Mouse (Mus musculus) erythroblast, embryonic 14.5 days (primary cell): ENCODE results near the gene Sh3d19. TPM values are rescaled to one million over a fixed set of nuclear protein-coding genes. Genes with fewer than 3 reads are reported as not detected.

Experiments used
- H3K27me3 ChIP-seq: 2 replicates; pipeline ENCODE4 v1.6.1; 2012; ENCODE audit warnings: inconsistent platforms; ENCODE audit not compliant: control insufficient read depth
- H3K36me3 ChIP-seq: 2 replicates; pipeline ENCODE4 v1.6.1; 2012; ENCODE audit warnings: mild to moderate bottlenecking, inconsistent platforms; ENCODE audit not compliant: control insufficient read depth
- H3K4me1 ChIP-seq: 2 replicates; pipeline ENCODE4 v1.6.1; 2012; ENCODE audit warnings: inconsistent platforms; ENCODE audit not compliant: control insufficient read depth
- H3K4me3 ChIP-seq: replicated peaks from 2 replicates; pipeline ENCODE3; 2012; ENCODE audit warnings: moderate library complexity, mild to moderate bottlenecking, inconsistent platforms
- H3K9me3 ChIP-seq: 2 replicates; pipeline ENCODE4 v1.6.1; 2012; ENCODE audit warnings: low read length, inconsistent platforms, mixed read lengths; ENCODE audit not compliant: control insufficient read depth
- GATA1 ChIP-seq: IDR thresholded peaks from 2 replicates; pipeline ENCODE4 v1.6.1; 2012; ENCODE audit warnings: low read length, inconsistent platforms, mixed read lengths
- TAL1 ChIP-seq: IDR thresholded peaks from 3 replicates; pipeline ENCODE4 v1.6.1; 2012; ENCODE audit warnings: low read length, inconsistent platforms, mixed read lengths
- polyA plus RNA-seq: library from polyadenylated mRNA; stranded (reverse); fragments of >175 nt; gene quantifications from 2 replicates; pipeline ENCODE4 v1.2.3, GENCODE M21; 2012

The Sh3d19 gene
- polyA plus RNA-seq, 1 experiment = 0.37 TPM

DNA sequence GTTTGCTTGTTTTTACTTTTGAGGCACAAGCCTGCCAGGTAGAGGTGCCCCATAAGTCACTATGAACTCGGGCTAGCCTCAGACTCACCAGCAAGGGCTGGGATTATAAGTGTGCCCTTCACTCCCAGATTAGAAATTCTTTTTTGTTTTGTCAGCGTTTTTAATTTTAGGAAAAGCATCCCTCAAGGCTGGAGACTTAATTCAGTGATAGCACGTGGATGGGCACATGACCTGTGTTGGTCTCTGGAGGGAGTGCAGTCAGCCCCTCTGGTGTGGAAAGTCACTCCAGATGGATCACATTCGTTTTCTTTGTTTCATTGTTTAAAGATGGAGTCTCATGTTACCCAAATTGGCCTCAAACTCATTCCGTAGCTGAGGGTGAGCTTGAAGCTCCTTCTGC is 102.0 kb downstream of the Sh3d19 start:
- TF ChIP-seq GATA1 = no peak
- no peak for TF ChIP-seq TAL1
- H3K27me3 ChIP-seq = no peaks in the 10 kb centered on the region
- H3K36me3 ChIP-seq = no peaks in the 10 kb centered on the region
- H3K4me3 ChIP-seq = no peak overlapping the region
- no peaks in the 10 kb centered on the region for H3K4me1 ChIP-seq
- no peaks in the 10 kb centered on the region for H3K9me3 ChIP-seq

DNA sequence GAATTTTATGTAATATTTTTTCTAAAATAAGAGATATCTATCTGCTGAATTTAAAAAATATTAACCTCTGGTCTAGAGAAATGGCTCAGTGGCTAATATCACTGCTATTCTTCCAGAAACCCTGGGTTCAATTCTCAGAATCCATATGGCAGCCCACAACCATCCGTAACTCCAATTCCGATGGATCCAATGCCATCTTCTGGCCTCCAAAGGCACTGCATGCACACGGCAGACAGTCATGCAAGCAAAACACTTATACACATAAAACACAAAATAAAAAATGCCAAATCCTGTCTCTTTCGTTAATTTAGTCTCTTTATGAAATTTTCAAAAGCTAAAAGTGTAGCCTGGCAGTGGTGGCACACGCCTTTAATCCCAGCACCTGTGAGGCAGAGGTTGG is 104.7 kb downstream of the Sh3d19 start:
- TF ChIP-seq GATA1 (no peak), TAL1 (no peak)
- Histone ChIP-seq H3K9me3 (no peaks in the 10 kb centered on the region), H3K36me3 (no peaks in the 10 kb centered on the region; the same call in 1 of the 2 replicates), H3K4me3 (no peak overlapping the region), H3K27me3 (no peaks in the 10 kb centered on the region), H3K4me1 (peaks cover 2% of the 10 kb centered on the region; the same call in 1 of the 2 replicates)

DNA sequence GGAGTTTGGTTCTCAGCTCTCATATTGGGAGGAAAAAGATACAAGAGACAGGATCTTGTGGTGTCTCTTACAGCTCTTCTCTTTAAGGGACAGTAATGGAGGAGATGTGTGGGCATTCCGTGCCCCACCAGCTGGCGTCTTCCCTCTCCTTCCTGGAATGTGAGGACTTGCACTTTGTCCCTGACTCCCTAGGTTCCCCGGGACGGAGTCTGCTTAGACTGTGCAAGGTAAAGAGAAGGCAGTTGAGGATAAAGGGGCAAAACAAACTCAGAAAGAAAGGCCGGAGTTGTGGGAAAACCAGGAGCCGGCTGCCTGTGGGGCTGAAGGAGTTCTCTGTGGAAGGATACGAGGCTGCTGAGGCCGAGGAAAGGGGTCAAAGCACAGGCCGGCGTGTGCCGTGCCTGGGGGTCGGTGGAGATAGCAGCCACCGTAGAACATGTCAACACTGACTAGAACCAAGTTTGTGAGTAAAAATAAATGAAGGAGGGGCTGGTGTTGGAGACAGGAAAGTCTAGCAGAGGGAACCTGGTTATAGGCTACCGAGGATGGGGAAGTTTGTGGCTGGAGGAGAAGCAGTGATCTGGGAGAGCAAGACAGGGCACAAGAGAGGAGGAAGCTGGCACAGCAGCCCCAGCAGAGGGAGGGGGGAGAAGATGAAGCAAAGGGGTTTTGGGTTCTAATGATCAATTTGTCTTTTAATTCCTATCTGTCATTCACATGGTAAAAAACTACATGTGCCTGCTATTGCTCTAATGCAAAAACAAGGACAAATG is 105.8 kb downstream of the Sh3d19 start:
- H3K27me3 ChIP-seq = no peaks in the 10 kb centered on the region
- no peaks in the 10 kb centered on the region; the same call in 1 of the 2 replicates for H3K36me3 ChIP-seq
- H3K4me3 ChIP-seq = no peak overlapping the region
- TF ChIP-seq TAL1 (no peak), GATA1 (no peak)
- no peaks in the 10 kb centered on the region for H3K9me3 ChIP-seq
- H3K4me1 ChIP-seq = peaks cover 5% of the 10 kb centered on the region; the same call in 1 of the 2 replicates

DNA sequence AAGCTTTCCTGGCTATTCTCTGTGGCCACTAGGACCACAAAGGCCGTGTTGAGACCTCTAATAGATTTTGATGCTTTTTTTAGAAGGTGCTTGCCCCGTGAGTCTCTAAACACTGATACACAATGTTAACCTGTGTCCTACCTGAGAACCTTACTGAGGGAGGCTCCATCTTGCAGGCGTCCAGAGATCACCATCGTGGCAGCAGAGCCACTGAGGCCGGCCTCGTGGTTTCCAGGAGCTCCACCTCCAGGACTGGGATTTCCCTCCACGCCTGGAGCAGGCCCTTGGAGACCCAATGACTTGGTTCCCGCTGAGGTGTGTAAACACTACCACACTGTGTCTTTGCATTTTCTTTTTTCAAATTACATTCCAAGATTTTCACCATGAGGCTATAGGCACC is 112.1 kb downstream of the Sh3d19 start:
- Histone ChIP-seq H3K36me3 (peaks cover 2% of the 10 kb centered on the region; the same call in 1 of the 2 replicates), H3K9me3 (no peaks in the 10 kb centered on the region), H3K4me1 (peaks cover 10% of the 10 kb centered on the region), H3K27me3 (no peaks in the 10 kb centered on the region), H3K4me3 (no peak overlapping the region)
- TF ChIP-seq GATA1 (no peak), TAL1 (no peak)

DNA sequence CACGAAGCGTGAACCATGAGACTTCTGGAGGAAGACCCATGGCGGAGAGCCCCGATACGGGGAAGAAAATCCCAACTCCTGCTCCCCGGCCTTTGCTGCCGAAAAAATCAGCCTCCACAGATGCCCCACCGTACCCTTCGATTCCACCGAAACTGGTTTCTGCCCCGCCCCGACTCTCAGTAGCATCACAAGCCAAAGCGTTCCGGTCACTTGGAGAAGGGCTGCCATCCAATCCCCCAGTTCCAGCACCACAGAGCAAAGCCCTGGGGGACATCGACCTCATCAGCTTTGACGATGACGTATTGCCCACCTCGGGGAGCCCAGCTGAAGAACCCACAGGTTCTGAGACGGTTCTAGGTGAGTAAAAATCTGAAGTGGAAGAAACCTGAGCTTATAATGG is 114.1 kb downstream of the Sh3d19 start:
- Histone ChIP-seq H3K4me3 (no peak overlapping the region), H3K4me1 (peaks cover 8% of the 10 kb centered on the region), H3K36me3 (peaks cover 2% of the 10 kb centered on the region; the same call in 1 of the 2 replicates), H3K27me3 (no peaks in the 10 kb centered on the region), H3K9me3 (no peaks in the 10 kb centered on the region)
- no peak for TF ChIP-seq TAL1

DNA sequence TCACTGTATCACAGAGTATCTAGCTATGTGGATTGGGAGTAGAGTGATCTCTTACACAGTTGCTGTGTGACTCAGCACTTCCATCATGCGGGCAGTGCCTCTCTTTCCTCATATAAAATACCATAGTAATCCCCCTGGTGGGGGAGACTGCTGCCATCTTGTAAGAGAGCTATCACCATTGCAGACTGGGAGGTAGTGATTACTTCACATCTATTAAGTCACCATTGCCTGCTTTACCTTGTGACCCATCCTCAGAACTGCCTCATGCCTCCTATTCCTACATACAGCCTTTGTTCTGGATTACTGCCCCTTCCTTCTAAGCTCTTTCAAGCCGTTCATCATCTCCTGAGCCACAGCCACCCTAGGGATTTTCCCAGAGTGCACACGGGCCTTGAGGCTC is 117.0 kb downstream of the Sh3d19 start:
- Histone ChIP-seq H3K4me3 (no peak overlapping the region), H3K4me1 (peaks cover 3% of the 10 kb centered on the region), H3K27me3 (no peaks in the 10 kb centered on the region), H3K9me3 (no peaks in the 10 kb centered on the region), H3K36me3 (peaks cover 2% of the 10 kb centered on the region; the same call in 1 of the 2 replicates)
- TF ChIP-seq TAL1 (no peak), GATA1 (no peak)

DNA sequence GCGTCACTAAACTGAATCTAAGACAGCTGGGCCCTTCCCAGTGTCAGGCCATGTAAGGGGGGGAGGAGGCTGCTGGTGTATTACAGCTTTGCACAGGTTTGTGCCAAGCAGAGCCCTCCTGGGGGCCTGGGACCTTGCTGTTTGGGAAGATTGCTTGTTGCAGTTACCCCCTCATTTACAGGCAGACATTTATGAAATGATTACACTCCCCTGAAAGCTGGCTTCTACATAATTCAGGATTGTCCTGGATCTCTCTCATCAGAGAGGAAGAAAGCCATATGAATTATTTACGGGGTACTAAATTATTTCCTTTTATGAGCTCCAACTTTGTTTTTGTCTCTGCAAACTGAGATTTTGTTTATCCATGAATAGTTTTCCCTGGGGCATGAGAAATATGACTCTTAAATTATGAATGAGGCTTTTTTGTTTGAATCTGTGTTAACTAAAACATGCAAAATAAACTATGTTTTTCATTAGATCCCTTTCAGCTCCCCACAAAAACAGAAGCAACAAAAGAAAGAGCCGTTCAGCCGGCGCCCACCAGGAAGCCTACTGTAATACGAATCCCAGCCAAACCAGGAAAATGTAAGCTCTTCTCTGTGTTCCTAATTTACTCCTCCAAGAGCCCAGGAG is 122.4 kb downstream of the Sh3d19 start:
- TF ChIP-seq TAL1 = no peak
- no peaks in the 10 kb centered on the region for H3K9me3 ChIP-seq
- no peak overlapping the region for H3K4me3 ChIP-seq

DNA sequence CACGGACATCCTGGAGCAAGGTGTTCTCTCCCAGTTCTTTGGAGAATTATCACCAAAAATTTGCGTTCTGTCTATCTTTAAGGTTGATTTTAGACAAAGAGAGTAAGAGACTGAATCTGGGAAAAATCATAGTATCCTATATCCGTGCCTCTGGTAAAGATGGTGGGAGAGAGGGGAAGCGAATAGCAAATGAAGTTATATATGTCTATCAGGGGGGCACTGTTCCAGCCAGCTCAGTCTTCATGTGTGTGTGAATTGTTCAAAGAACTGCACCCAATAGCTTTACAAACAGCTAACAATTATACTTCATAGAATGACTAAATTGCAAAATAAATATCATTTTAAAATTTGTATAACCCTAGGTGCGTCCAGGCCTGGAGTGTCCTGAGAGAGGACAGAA is 123.0 kb downstream of the Sh3d19 start:
- H3K9me3 ChIP-seq = no peaks in the 10 kb centered on the region
- no peaks in the 10 kb centered on the region for H3K4me1 ChIP-seq
- no peak overlapping the region for H3K4me3 ChIP-seq
- peaks cover 3% of the 10 kb centered on the region; the same call in 1 of the 2 replicates for H3K36me3 ChIP-seq
- TF ChIP-seq GATA1 = no peak
- TF ChIP-seq TAL1 = no peak
- H3K27me3 ChIP-seq = no peaks in the 10 kb centered on the region

More for the DNA sequence above, 122.4 kb downstream of the Sh3d19 start:
- no peaks in the 10 kb centered on the region for H3K4me1 ChIP-seq
- no peaks in the 10 kb centered on the region for H3K27me3 ChIP-seq
- H3K36me3 ChIP-seq = peaks cover 3% of the 10 kb centered on the region; the same call in 1 of the 2 replicates

DNA sequence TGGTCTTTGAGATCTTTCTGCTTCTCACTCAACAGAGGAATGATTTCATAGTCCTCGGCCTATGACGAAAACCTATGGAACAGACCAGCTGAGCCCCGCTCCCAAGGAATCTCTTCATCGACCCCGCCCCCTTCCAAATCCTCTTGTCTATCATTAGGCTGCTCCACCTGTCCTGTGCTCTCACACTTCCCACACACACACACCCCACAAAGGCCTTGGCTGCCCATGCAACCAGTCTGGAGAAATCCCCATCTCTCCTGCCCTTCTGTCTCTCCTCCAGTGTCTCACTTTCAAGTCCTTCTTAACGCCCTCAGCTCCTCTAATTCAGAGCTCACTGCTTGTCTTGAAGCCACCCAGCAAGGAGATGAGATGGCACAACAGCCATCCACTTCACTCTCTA is 131.0 kb downstream of the Sh3d19 start:
- Histone ChIP-seq H3K27me3 (no peaks in the 10 kb centered on the region), H3K4me3 (no peak overlapping the region), H3K4me1 (peaks cover 47% of the 10 kb centered on the region), H3K9me3 (no peaks in the 10 kb centered on the region), H3K36me3 (peaks cover 19% of the 10 kb centered on the region)
- no peak for TF ChIP-seq TAL1
- no peak for TF ChIP-seq GATA1
